Mouse (Mus musculus) erythroblast, adult 5-6 weeks (primary cell): Measurements from ENCODE around the gene Cacna2d1. TPM values are rescaled to one million over a fixed set of nuclear protein-coding genes. Genes with fewer than 3 reads are reported as not detected.

ENCODE experiments used
- ATAC-seq: replicated peaks from 2 replicates; pipeline ENCODE4 v1.8.0; 2016; ENCODE audit warnings: moderate number of reproducible peaks, mild to moderate bottlenecking, moderate TSS enrichment, inconsistent platforms; ENCODE audit not compliant: poor library complexity, low FRiP score, severe bottlenecking
- total RNA-seq, 2 experiments: library from RNA; stranded (forward) in 1 of 2; stranded (reverse) in 1 of 2; fragments of 150-400 nt in 1 of 2; fragments of 200-764, 138-1000 nt in 1 of 2; gene quantifications; 2 replicates each; pipeline versions ENCODE4 v1.2.3 to v1.2.4; 2015 to 2017; ENCODE audit warnings: low replicate concordance in 2 of 2

Gene Cacna2d1
- total RNA-seq, 2 experiments from 2014 or later, result not detected

- no peak for ATAC-seq
Observed at GRCm38 (mm10) chr5:15979225-15979624, 44.7 kb downstream of the Cacna2d1 start.

DNA sequence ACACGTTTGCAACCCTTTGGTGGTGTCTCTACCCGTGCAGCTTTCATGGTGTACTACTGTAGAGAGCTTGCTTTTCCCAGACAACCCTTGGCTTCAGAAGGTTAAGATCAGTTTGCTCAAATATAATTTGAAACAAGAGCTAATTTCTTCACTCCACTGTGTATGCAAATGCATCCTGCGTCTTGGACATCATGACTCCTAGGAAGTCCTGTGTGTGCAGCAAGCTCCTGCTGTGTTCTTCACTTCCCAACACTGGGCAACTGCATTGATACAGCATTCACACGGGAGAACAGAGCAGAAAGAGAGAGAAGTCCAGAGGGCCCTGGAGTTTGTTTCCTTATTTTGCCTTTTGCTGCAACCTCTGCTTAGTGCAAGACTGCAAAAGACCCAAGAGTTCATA is 48.1 kb downstream of the Cacna2d1 start:
- ATAC-seq, result no peak

DNA sequence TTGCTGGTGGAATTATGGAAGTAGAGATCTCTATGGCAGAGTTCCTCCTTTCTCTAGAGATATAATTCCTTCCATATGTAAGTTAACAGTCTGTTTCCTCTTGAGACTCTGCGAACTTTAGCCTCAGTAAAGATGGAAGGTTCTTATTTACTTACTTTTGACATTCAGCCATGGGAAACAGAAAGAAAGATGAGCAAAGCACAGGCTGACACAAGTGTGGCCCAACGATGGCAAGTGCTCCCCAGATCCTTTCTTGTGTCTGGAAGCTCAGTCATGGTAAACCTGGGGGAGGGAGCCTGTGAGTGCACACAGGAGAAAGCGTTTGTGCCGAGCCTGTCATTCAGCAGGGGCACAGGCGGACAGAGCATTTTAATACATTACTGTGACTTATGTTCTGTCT is 48.9 kb downstream of the Cacna2d1 start:
- ATAC-seq, result no peak

DNA sequence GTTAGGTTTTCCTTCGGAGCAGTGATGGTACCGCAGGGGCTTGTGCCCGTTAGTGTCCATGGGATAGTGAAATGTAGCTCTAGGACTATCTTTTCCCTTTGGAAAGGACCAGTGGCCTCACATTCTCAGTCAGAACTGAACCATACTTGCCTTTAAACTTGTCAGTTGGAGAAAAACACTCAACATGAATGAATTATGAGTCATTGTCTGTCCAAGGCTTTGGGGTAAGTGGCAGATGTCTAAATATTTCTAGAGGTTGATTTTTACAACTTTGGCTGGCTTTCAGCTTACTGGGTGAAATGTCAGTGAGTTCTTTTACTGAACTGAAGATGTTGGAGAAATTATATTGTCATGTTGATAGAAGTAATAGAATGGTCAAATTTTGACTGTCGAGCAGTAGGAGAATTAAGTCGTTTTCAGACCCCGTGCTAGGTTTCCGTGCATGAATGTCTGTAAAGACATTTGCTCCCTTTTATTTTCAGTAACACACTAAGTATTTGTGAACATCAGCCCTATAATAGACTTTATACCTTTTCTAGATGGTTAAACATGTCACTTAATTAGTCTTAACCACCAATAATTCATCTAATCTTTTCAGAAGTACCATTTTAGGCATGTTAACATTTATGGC is 50.9 kb downstream of the Cacna2d1 start:
- ATAC-seq, result no peak

GRCm38 (mm10) chr5:15985901-15986300 is 51.4 kb downstream of the Cacna2d1 start:
- no peak for ATAC-seq

GRCm38 (mm10) chr5:15991428-15992139 is 57.1 kb downstream of the Cacna2d1 start:
- no peak for ATAC-seq

DNA sequence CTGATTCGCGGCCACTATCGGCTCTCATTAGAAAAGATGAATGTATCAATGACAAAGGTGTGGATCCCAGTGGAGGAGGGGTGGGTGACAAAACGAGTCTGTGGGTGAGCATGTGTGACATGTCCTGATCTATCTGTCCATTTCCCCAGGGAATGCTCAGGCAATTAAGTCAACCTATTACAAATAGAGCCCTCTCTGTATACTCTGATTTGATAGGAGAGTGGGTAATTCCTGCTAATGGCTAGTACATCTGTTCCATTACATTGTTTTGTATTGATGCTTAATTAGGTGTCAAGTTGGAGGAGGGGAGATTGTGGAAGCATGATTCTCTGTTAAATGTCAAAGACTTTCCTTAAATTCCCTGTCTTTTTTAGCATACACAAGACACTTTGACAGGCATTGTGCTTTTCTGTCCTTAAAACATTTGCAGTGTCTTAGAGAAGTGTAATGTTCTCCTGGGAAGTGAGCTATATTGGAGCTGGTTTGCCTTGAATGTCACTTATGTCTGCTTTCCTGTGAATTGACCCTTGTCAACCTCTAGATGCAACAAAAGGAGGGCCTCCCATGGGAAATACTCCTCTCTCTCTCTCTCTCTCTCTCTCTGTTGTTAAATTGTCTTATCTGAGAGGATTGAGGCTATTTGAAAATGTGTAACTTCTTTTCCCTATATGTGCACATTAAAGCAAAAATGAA is 58.9 kb downstream of the Cacna2d1 start:
- no peak for ATAC-seq

DNA sequence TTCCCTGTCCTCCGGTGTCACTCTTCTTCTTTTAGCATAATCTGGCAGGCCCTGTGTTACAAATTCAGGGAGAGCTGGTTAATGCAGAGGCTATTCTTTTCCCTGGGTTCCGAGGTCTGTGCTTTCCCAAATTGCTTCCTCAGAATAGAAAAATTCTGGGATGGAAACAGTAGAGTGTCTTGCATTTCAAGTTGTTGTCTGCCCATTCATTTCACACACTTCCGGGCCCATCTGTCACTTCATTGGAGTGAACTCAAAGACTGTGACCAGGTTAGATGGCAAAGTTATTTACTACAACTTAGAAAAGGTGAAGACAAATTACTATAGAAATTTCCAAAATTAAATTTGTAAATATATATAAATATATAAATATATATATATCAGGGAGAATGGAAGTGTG is 62.7 kb downstream of the Cacna2d1 start:
- ATAC-seq, result no peak

GRCm38 (mm10) chr5:15997769-15998168 is 63.3 kb downstream of the Cacna2d1 start:
- no peak for ATAC-seq

- ATAC-seq, result no peak
Observed at GRCm38 (mm10) chr5:16000917-16001316, 66.4 kb downstream of the Cacna2d1 start.

GRCm38 (mm10) chr5:16002431-16003063 is 68.1 kb downstream of the Cacna2d1 start:
- ATAC-seq, result no peak

GRCm38 (mm10) chr5:16004305-16004704 is 69.8 kb downstream of the Cacna2d1 start:
- ATAC-seq, result no peak

- ATAC-seq, result no peak
Observed at GRCm38 (mm10) chr5:16006964-16007363, 72.5 kb downstream of the Cacna2d1 start.

- ATAC-seq, result no peak
Observed at GRCm38 (mm10) chr5:16013649-16014048, 79.2 kb downstream of the Cacna2d1 start.

DNA sequence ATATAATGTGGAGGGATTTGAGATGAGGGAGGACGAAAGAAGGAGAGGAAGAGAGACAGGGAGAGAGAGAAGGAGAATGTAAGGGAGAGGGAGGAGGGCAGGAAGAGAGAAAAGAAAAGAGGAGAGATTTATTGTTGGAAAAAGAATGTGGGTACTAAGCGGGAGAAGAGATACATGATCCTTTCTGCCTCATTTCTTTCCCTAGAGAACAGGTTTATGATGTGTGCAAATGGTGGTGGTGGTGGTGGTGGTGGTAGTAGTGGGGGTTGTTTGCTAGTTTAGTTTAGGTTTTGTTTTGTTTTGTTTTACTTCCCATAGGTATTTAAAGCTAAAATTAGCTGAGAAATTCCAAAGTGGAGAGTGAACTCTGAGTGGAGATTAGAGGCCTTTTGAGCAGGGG is 79.9 kb downstream of the Cacna2d1 start:
- no peak for ATAC-seq

DNA sequence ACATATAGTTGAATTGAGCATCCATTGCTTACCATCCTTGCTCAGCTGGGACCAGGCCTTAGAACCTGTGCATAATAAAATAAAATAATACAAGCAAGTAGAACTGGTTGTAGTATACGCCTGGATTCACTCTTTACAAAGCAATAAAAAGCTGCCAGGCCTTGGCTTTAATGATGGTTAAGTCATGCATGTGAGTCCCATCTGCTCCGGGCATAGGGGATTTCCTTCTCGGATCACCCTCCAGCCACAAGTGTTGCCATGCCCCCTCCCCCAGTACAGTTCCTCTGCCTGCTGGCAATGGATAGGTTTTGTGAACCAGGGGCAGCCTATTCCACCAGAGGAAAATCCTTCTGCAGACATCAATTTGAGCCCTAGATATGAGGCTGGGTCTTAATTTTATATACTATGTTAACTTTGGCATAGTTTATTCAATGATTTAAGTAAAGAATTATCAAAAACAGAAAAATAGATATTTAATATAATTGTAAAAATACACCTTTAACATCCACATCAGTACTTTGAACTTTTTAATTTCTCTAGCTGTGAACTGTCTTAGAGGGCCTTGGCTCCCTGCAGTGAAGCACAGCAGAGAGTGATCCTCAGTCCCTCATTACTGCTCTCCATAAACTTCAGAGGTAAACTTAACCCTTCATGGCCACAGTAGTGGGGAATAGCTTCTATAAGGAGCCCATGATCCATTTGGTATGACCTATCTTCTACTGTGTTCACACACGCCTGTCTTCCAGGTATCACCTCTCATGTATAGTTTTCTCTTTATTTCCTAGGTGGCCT is 90.3 kb downstream of the Cacna2d1 start:
- ATAC-seq, result no peak

- ATAC-seq, result no peak
Observed at GRCm38 (mm10) chr5:16028881-16029280, 94.4 kb downstream of the Cacna2d1 start.

DNA sequence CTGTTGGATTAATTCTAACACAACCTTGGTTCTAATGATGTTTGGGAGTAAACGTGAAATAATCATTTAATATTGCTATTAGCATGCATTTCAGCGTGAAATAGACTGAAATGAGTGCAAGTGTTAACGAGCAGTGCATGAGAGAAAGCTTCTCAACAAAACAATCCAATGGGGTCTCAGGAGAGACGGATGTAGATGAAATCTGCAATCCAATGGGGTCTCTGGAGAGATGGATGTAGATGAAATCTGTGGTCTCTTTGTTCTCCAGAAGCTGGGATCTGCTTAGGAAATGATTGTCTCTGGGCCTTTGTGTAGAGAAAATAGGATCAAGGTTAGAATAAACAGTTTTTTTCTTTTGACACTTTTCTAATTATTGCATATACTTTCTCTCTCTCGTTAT is 95.0 kb downstream of the Cacna2d1 start:
- no peak for ATAC-seq

GRCm38 (mm10) chr5:16033569-16033968 is 99.1 kb downstream of the Cacna2d1 start:
- no peak for ATAC-seq

DNA sequence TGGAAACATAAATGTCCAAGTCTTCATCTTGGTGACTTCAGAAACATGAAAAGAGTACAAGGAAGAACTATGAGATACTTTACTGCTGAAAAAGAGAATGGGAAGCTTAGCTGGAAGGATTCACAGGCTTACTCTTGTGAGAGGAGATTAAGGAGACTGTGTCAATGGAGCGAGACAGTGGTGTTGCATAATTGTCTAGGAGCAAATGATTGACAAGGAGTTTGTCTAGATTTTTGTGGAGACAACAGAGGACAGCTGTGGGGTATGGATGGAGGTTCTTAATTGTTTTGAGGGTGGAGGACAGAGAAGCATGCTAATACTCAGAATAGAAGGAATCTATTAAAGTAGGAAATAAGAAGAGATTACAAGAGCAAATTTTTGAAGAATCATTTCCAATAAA is 100.8 kb downstream of the Cacna2d1 start:
- ATAC-seq, result no peak
